Mouse (Mus musculus) left cerebral cortex, adult 2 months (tissue): ENCODE results near the gene Ager. TPM values are rescaled to one million over a fixed set of nuclear protein-coding genes. Genes with fewer than 3 reads are reported as not detected.
A peak's percentile ranks its signal among the peaks of the same experiment; 100 is the strongest.

Experiments
- DNase-seq, 2 experiments: peaks; one replicate each; pipeline ENCODE4 v3.0.0; 2021 to 2022; ENCODE audit warnings: low spot score in 2 of 2, mixed read lengths in 1 of 2; ENCODE audit errors: extremely low spot score in 1 of 2
- H3K27ac ChIP-seq: fragments of 200-600 bp; 2 replicates; pipeline ENCODE4 v1.8.1; 2022
- H3K4me3 ChIP-seq: fragments of 200-600 bp; 2 replicates; pipeline ENCODE4 v1.8.1; 2022
- CTCF ChIP-seq: fragments of 200-600 bp; IDR thresholded peaks from 2 replicates; pipeline ENCODE4 v1.8.1; 2022; ENCODE audit warnings: antibody characterized with exemption, mild to moderate bottlenecking, moderate library complexity
- intact Hi-C: fragments of 180-260 bp; cut with DNase I; formaldehyde crosslinking; loops from one replicate; pipeline ENCODE4 v1.15.1; 2025
- total RNA-seq, 2 experiments: library from RNA; stranded (reverse); gene quantifications; 2 replicates each; pipeline ENCODE4 v1.2.3; 2021

Ager gene
- total RNA-seq, 2 experiments from 2014 or later, result 0.47 to 1.2 TPM

DNA sequence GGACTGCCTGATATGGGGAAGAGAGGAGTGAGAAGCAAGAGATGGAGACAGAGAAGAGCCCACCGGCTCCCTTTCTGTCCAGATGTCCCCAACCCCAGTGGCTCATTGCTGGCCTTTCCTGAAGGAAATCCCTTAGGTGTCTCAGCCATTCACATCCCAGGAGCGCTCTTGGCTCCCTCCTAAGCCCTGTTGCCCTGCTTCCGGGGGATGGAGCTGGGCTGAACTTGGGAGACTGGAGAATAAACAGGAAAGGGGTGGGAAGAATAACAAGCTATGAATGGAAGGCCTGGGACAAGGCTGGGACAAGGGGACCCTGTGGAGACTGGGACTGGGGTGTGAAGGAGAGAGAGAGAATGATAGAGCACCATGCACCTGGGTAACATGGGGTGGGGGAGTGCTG, 32.9 kb upstream of the Ager start:
- no peak for DNase-seq
- peak overlapping the region; percentile 79 for H3K27ac ChIP-seq

GRCm38 (mm10) chr17:34567311-34567710, 30.4 kb upstream of the Ager start:
- TF ChIP-seq CTCF, result no peak
- intact Hi-C loops, result loop anchor here (10.0 kb wide), 1 partner anchor 323 kb away; no protein-coding TSS in a partner anchor
- no peak for DNase-seq
- Histone ChIP-seq H3K27ac (no peak overlapping the region), H3K4me3 (no peak overlapping the region)

More for the DNA sequence above, 32.9 kb upstream of the Ager start:
- H3K4me3 ChIP-seq, result peak overlapping the region; percentile 31
- intact Hi-C loops, result loop anchor here (10.0 kb wide), 1 partner anchor 320 kb away; no protein-coding TSS in a partner anchor
- no peak for TF ChIP-seq CTCF

DNA sequence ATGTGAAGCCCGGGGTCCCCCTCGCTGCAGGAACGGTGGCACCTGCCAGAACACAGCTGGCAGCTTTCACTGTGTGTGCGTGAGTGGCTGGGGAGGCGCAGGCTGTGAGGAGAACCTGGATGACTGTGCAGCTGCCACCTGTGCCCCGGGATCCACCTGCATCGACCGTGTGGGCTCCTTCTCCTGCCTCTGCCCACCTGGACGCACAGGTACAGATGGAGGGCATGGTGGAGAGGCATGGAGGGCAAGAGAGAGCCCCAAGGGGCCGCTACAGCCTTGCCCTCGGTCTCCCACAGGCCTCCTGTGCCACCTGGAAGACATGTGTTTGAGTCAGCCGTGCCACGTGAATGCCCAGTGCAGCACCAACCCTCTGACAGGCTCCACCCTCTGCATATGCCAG, 29.2 kb upstream of the Ager start:
- H3K27ac ChIP-seq, result no peak overlapping the region
- no peak for TF ChIP-seq CTCF
- no peak overlapping the region for H3K4me3 ChIP-seq
- intact Hi-C loops, result loop anchor here (10.0 kb wide), 1 partner anchor 324 kb away; no protein-coding TSS in a partner anchor
- DNase-seq, result no peak

- TF ChIP-seq CTCF, result no peak
- no peak overlapping the region for H3K27ac ChIP-seq
- DNase-seq, result no peak
- H3K4me3 ChIP-seq, result no peak overlapping the region
- intact Hi-C loops, result loop anchor here (10.0 kb wide), 1 partner anchor 325 kb away; no protein-coding TSS in a partner anchor
Observed at GRCm38 (mm10) chr17:34569919-34570318, 27.7 kb upstream of the Ager start.

- intact Hi-C loops, result no loop called here
- H3K27ac ChIP-seq, result no peak overlapping the region
- TF ChIP-seq CTCF, result peak; percentile 45
Observed at GRCm38 (mm10) chr17:34571875-34572274, 25.8 kb upstream of the Ager start.

DNA sequence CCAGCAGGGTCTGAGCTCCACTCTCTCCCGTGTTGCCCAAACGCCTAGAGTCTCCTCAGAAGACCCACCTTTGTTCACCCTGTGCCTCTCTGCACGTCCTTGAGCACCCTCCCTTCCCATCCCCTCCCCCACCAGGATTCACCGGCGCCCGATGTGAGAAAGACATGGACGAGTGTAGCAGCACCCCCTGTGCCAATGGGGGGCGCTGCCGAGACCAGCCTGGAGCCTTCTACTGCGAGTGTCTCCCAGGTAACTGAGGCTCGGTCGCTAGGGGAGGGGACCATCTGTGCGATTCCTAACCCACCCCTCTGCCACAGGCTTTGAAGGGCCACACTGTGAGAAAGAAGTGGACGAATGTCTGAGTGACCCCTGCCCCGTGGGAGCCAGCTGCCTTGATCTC, 25.3 kb upstream of the Ager start:
- no peak for DNase-seq
- no peak for TF ChIP-seq CTCF
- Histone ChIP-seq H3K4me3 (no peak overlapping the region), H3K27ac (no peak overlapping the region)
- intact Hi-C loops, result no loop called here

More at GRCm38 (mm10) chr17:34571875-34572274, 25.8 kb upstream of the Ager start:
- no peak overlapping the region for H3K4me3 ChIP-seq
- no peak for DNase-seq

GRCm38 (mm10) chr17:34576577-34576976, 21.1 kb upstream of the Ager start:
- no peak for DNase-seq
- no peak for TF ChIP-seq CTCF
- intact Hi-C loops, result no loop called here
- Histone ChIP-seq H3K27ac (no peak overlapping the region), H3K4me3 (no peak overlapping the region)

DNA sequence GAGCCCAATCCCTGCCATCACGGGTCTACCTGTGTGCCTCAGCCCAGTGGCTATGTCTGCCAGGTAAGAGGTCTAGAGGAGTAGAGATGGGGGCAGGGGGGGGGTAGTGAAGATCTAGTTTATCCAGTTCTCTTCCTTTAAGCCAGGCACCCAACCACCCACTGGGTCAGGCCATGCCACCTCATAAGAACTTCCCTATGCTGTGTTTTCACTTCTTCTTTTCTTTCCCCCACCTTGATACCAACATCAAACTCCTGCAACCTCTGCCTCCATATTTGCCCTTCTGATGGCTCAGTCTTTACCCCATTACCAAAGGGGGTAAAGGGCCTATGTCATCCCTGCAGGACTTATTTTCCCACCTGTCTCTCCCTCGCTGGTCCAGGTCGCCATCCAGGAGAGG, 19.6 kb upstream of the Ager start:
- TF ChIP-seq CTCF, result no peak
- H3K4me3 ChIP-seq, result no peak overlapping the region
- intact Hi-C loops, result no loop called here
- no peak for DNase-seq
- no peak overlapping the region for H3K27ac ChIP-seq

DNA sequence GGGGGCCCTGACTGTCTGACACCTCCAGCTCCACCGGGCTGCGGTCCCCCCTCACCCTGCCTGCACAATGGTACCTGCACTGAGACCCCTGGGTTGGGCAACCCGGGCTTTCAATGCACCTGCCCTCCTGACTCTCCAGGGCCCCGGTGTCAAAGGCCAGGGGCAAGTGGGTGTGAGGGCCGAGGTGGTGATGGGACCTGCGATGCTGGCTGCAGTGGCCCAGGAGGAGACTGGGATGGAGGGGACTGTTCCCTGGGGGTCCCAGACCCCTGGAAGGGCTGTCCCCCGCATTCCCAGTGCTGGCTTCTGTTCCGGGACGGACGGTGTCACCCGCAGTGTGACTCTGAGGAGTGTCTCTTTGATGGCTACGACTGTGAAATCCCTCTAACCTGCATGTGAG, 15.1 kb upstream of the Ager start:
- no peak overlapping the region for H3K4me3 ChIP-seq
- TF ChIP-seq CTCF, result no peak
- DNase-seq, result no peak
- intact Hi-C loops, result no loop called here
- H3K27ac ChIP-seq, result no peak overlapping the region

DNA sequence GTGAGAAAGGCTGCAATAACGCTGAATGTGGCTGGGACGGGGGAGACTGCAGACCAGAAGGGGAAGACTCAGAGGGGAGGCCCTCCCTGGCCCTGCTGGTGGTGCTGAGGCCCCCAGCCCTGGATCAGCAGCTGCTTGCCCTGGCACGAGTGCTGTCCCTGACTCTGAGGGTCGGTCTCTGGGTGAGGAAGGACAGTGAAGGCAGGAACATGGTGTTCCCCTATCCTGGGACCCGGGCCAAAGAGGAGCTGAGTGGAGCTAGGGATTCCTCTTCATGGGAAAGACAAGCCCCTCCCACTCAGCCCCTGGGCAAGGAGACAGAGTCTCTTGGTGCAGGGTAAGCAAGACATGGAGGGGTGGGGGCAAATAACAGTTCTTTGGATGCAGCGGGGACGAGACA, 14.3 kb upstream of the Ager start:
- Histone ChIP-seq H3K27ac (no peak overlapping the region), H3K4me3 (no peak overlapping the region)
- no peak for TF ChIP-seq CTCF
- no peak for DNase-seq
- intact Hi-C loops, result no loop called here

GRCm38 (mm10) chr17:34583819-34584218, 13.8 kb upstream of the Ager start:
- Histone ChIP-seq H3K4me3 (no peak overlapping the region), H3K27ac (no peak overlapping the region)
- no peak for TF ChIP-seq CTCF
- no peak for DNase-seq
- intact Hi-C loops, result no loop called here

GRCm38 (mm10) chr17:34585121-34585520, 12.5 kb upstream of the Ager start:
- peak in 1 of 2 experiments; percentile 31 for DNase-seq
- intact Hi-C loops, result loop anchor here (5.0 kb wide), 1 partner anchor 463 kb away; the partner anchor contains the start of gene Brd2
- Histone ChIP-seq H3K27ac (no peak overlapping the region), H3K4me3 (no peak overlapping the region)
- TF ChIP-seq CTCF, result no peak
